Mouse (Mus musculus): ENCODE data around the gene Rasal3. TPM values are rescaled to one million over a fixed set of nuclear protein-coding genes. Genes with fewer than 3 reads are reported as not detected.

The Rasal3 gene
- polyA plus RNA-seq (2014; fragmentation: Nextera tagmentation; extraction: Ambion mirVana) = 0.93 and 1.0 TPM in 2 replicates

DNA sequence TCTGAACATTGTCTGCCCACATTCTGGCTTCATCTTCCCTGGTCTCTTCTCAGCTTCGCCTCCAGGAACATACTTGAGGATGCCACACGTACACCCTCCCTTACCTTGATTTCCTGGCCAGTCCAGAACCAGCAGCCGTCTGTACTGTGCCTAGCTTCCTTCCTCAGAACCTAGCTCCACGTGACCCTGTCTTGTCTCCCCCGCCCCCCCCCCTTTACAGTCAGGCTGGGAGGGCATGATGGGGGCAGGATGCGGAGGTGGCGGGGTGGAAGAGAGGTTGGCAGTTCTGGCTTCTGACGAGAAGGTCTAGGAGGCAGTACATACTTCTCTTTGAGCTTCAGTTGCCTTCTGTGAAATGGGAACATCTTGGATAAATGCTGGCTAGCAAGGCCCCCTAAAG, at the start of gene Rasal3:
Rasal3 (minus strand) TSS at position 167 of the 400 bp plus-strand sequence.
- no peak for DNase-seq
- Histone ChIP-seq H3K36me3 (ENCODE audit: insufficient read depth) (no peaks in the 10 kb centered on the region), H3K27me3 (ENCODE audit: insufficient read depth, low read length) (peaks cover 6% of the 10 kb centered on the region; the same call in 1 of the 2 replicates), H3K4me1 (ENCODE audit: insufficient read depth) (no peaks in the 10 kb centered on the region), H3K9ac (no peak within 1 kb of the TSS), H3K27ac (ENCODE audit: low read depth) (no peak within 1 kb of the TSS), H3K4me3 (ENCODE audit: low read depth, low read length) (no peak within 1 kb of the TSS), H3K9me3 (ENCODE audit: low read depth, low read length) (no peaks in the 10 kb centered on the region), H3K4me2 (0 out of 2 replicates have a peak within 1 kb of the TSS, but pooled peaks have one; percentile 7)
- WGBS = 69% methylated on average over 8 of the region's 8 CpGs
- no peak for ATAC-seq (ENCODE audit: insufficient read depth)
- no peak for TF ChIP-seq CTCF (IDR thresholded peaks at IDR 0.05; ENCODE audit: low read depth)

- 2% methylated on average over 19 of the region's 19 CpGs for WGBS
- no peaks in the 10 kb centered on the region for H3K9me3 ChIP-seq (ENCODE audit: low read depth, low read length)
- H3K9ac ChIP-seq = peak within 1 kb of the TSS; percentile 29; the same call in 1 of the 2 replicates
- peaks cover 9% of the 10 kb centered on the region; the same call in 1 of the 2 replicates for H3K27me3 ChIP-seq (ENCODE audit: insufficient read depth, low read length)
- H3K4me1 ChIP-seq (ENCODE audit: insufficient read depth) = 0 out of 2 replicates have a peak, but pooled peaks cover 3% of the 10 kb centered on the region
- no peak within 1 kb of the TSS for H3K27ac ChIP-seq (ENCODE audit: low read depth)
- TF ChIP-seq CTCF (IDR thresholded peaks at IDR 0.05; ENCODE audit: low read depth) = no peak
- peak; percentile 38; the same call in 1 of the 2 replicates for ATAC-seq (ENCODE audit: insufficient read depth)
- peak within 1 kb of the TSS; percentile 22 for H3K4me3 ChIP-seq (ENCODE audit: low read depth, low read length)
- H3K4me2 ChIP-seq = peak within 1 kb of the TSS; percentile 61
- H3K36me3 ChIP-seq (ENCODE audit: insufficient read depth) = no peaks in the 10 kb centered on the region
- peak; percentile 52 for DNase-seq
These were observed 49.1 kb upstream of the Rasal3 start, which contains the start of gene Cyp4f39 for GRCm38 (mm10) chr17:32452482-32452881. Gene Cyp4f39, plus strand, starts transcription at chr17:32452723.

GRCm38 (mm10) chr17:32450844-32451537, 47.6 kb upstream of the Rasal3 start:
- TF ChIP-seq CTCF (IDR thresholded peaks at IDR 0.05; ENCODE audit: low read depth) = no peak
- peaks cover 9% of the 10 kb centered on the region; the same call in 1 of the 2 replicates for H3K27me3 ChIP-seq (ENCODE audit: insufficient read depth, low read length)

GRCm38 (mm10) chr17:32449042-32449441, 45.7 kb upstream of the Rasal3 start:
- Histone ChIP-seq H3K27me3 (ENCODE audit: insufficient read depth, low read length) (peaks cover 9% of the 10 kb centered on the region; the same call in 1 of the 2 replicates), H3K27ac (ENCODE audit: low read depth) (no peak overlapping the region), H3K9ac (no peak overlapping the region), H3K4me3 (ENCODE audit: low read depth, low read length) (no peak overlapping the region), H3K9me3 (ENCODE audit: low read depth, low read length) (no peaks in the 10 kb centered on the region), H3K36me3 (ENCODE audit: insufficient read depth) (no peaks in the 10 kb centered on the region), H3K4me2 (no peak overlapping the region), H3K4me1 (ENCODE audit: insufficient read depth) (no peaks in the 10 kb centered on the region)
- no peak for ATAC-seq (ENCODE audit: insufficient read depth)
- TF ChIP-seq CTCF (IDR thresholded peaks at IDR 0.05; ENCODE audit: low read depth) = 0 out of 2 replicates have a peak, but pooled peaks have one; percentile 11
- 97% methylated on average over 1 of the region's 1 CpGs for WGBS
- DNase-seq = no peak

More at GRCm38 (mm10) chr17:32450844-32451537, 47.6 kb upstream of the Rasal3 start:
- no peaks in the 10 kb centered on the region for H3K36me3 ChIP-seq (ENCODE audit: insufficient read depth)
- no peak for ATAC-seq (ENCODE audit: insufficient read depth)
- H3K9me3 ChIP-seq (ENCODE audit: low read depth, low read length) = no peaks in the 10 kb centered on the region
- WGBS = 21% methylated on average over 2 of the region's 2 CpGs
- H3K9ac ChIP-seq = no peak overlapping the region
- H3K4me1 ChIP-seq (ENCODE audit: insufficient read depth) = 0 out of 2 replicates have a peak, but pooled peaks cover 3% of the 10 kb centered on the region
- H3K4me3 ChIP-seq (ENCODE audit: low read depth, low read length) = no peak overlapping the region
- no peak overlapping the region for H3K27ac ChIP-seq (ENCODE audit: low read depth)
- H3K4me2 ChIP-seq = no peak overlapping the region
- DNase-seq = no peak

DNA sequence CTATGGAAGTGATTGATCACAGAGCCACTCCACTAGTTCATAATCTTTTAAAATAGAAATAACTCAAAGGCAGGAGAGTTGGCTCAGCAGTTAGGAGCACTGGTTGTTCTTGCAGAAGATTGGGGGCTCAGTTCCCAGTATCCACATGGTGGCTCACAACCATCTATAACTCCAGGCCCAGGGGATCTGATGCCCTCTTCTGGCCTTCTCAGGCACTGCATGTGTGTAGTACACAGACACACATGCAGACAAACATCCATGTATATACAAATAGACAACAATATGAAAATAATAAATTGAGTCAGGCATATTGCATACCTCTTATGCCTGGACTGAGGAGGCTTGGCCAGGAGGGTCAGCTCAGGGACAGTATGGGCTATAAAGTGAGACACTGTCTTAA, 43.8 kb upstream of the Rasal3 start:
- Histone ChIP-seq H3K27ac (ENCODE audit: low read depth) (no peak overlapping the region), H3K9ac (no peak overlapping the region), H3K4me3 (ENCODE audit: low read depth, low read length) (no peak overlapping the region), H3K27me3 (ENCODE audit: insufficient read depth, low read length) (no peaks in the 10 kb centered on the region), H3K9me3 (ENCODE audit: low read depth, low read length) (no peaks in the 10 kb centered on the region), H3K36me3 (ENCODE audit: insufficient read depth) (no peaks in the 10 kb centered on the region), H3K4me2 (no peak overlapping the region), H3K4me1 (ENCODE audit: insufficient read depth) (no peaks in the 10 kb centered on the region)
- no peak for TF ChIP-seq CTCF (IDR thresholded peaks at IDR 0.05; ENCODE audit: low read depth)
- ATAC-seq (ENCODE audit: insufficient read depth) (no peak), DNase-seq (no peak)

DNA sequence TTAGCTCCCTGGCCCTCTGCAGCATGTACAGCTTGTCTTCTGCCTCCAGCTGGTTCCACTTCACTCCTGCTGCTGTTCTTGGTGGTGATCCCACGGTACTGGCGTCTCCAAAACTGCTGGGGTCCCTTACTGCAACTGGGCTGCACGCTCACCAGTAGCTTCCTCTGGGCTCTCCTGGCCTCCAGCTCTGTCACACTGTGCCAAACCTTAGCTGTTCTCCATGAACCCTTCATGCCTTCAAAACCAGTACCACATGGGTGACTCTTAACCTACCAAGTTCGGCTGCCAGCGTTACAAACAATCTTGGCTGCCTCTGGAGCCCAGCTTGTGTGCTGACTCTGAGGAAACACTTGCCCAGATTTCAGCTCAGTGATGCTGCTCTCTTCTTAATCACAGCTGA, 41.6 kb upstream of the Rasal3 start:
- H3K4me2 ChIP-seq = no peak overlapping the region
- DNase-seq (no peak), ATAC-seq (ENCODE audit: insufficient read depth) (no peak)
- no peaks in the 10 kb centered on the region for H3K4me1 ChIP-seq (ENCODE audit: insufficient read depth)
- H3K9me3 ChIP-seq (ENCODE audit: low read depth, low read length) = no peaks in the 10 kb centered on the region
- WGBS = 57% methylated on average over 5 of the region's 5 CpGs
- no peak overlapping the region for H3K9ac ChIP-seq
- no peak overlapping the region for H3K27ac ChIP-seq (ENCODE audit: low read depth)
- no peaks in the 10 kb centered on the region for H3K36me3 ChIP-seq (ENCODE audit: insufficient read depth)
- no peak overlapping the region for H3K4me3 ChIP-seq (ENCODE audit: low read depth, low read length)
- no peaks in the 10 kb centered on the region for H3K27me3 ChIP-seq (ENCODE audit: insufficient read depth, low read length)
- no peak for TF ChIP-seq CTCF (IDR thresholded peaks at IDR 0.05; ENCODE audit: low read depth)

- no peaks in the 10 kb centered on the region for H3K27me3 ChIP-seq (ENCODE audit: insufficient read depth, low read length)
- H3K4me2 ChIP-seq = no peak overlapping the region
- WGBS = 72% methylated on average over 6 of the region's 6 CpGs
- H3K9ac ChIP-seq = no peak overlapping the region
- H3K9me3 ChIP-seq (ENCODE audit: low read depth, low read length) = no peaks in the 10 kb centered on the region
- no peaks in the 10 kb centered on the region for H3K4me1 ChIP-seq (ENCODE audit: insufficient read depth)
- no peak overlapping the region for H3K4me3 ChIP-seq (ENCODE audit: low read depth, low read length)
- TF ChIP-seq CTCF (IDR thresholded peaks at IDR 0.05; ENCODE audit: low read depth) = no peak
- DNase-seq = no peak
- H3K27ac ChIP-seq (ENCODE audit: low read depth) = no peak overlapping the region
- H3K36me3 ChIP-seq (ENCODE audit: insufficient read depth) = no peaks in the 10 kb centered on the region
- ATAC-seq (ENCODE audit: insufficient read depth) = no peak
These were observed 39.9 kb upstream of the Rasal3 start for GRCm38 (mm10) chr17:32443245-32443644.

Measured in lung, embryonic 14.5 days (tissue).